ENCODE assay signal across 14 mouse cellular contexts in genomic region chr9:96010664-96011063, GRCm38 (mm10).
"Had no signal": no experiment of that assay in that cellular context is flagged by ENCODE, and none has a peak within 500 bp of the region (broad histone marks: within the 10 kb centered on the region; RNA-seq: fewer than 3 reads in every experiment).

No protein-coding gene starts in this region.

- H3K9me3 ChIP-seq: limb, embryonic 13.5 days; midbrain, embryonic 10.5 days; midbrain, embryonic 15.5 days; neural tube, embryonic 13.5 days; stomach, embryonic 15.5 days had no signal

- ATAC-seq: midbrain, embryonic 15.5 days had no signal

- H3K27ac ChIP-seq: kidney, postnatal 0 days; layer of hippocampus, adult 2 months; limb, embryonic 13.5 days; midbrain, embryonic 10.5 days; midbrain, embryonic 15.5 days; neural tube, embryonic 13.5 days; stomach, embryonic 15.5 days had no signal

- H3K27me3 ChIP-seq: limb, embryonic 13.5 days; midbrain, embryonic 15.5 days; neural tube, embryonic 13.5 days; stomach, embryonic 15.5 days had no signal

- H3K4me2 ChIP-seq: limb, embryonic 13.5 days; midbrain, embryonic 15.5 days; neural tube, embryonic 13.5 days; stomach, embryonic 15.5 days had no signal

- H3K4me3 ChIP-seq: layer of hippocampus, adult 2 months; limb, embryonic 13.5 days; midbrain, embryonic 10.5 days; midbrain, embryonic 15.5 days; neural tube, embryonic 13.5 days; stomach, embryonic 15.5 days had no signal

- H3K4me1 ChIP-seq: limb, embryonic 13.5 days; midbrain, embryonic 10.5 days; midbrain, embryonic 15.5 days; neural tube, embryonic 13.5 days; stomach, embryonic 15.5 days had no signal

- H3K9ac ChIP-seq: limb, embryonic 13.5 days; midbrain, embryonic 15.5 days; neural tube, embryonic 13.5 days; stomach, embryonic 15.5 days had no signal

- DNase-seq: kidney, adult 11 months; kidney, adult 9 months; kidney, postnatal 36 days; left cerebral cortex, postnatal 4 days; lung, adult 18-20 months; right cerebral cortex, postnatal 14 days; thymus, postnatal 36 days had no signal
